9 mouse cellular contexts compared by ENCODE assay signal in the genomic region with DNA sequence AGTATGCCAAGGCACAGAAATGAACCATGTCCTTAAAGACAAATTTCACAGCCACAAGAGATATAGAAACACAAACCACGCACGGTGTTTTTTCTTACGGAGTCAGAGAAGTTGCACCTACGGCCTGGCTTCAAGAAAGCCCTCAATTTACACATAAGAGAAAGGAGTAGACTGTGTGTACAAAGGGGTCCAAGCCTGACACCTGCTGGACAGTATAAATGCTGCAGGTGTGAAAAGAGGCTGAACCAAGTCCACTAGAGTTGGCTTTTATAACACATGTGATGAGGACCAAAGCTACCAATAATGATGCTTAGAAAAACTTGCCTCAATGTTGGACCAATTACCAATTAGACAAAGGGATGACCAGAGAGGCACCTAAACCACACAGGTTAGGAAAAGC. TPM values are rescaled to one million over a fixed set of nuclear protein-coding genes. Genes with fewer than 3 reads are reported as not detected.
DNase-seq lines count a peak whose midpoint lies in the region; ATAC-seq and TF ChIP-seq lines count a peak whose summit lies in the region.
"Had no signal": no experiment of that assay in that cellular context is flagged by ENCODE, and none has a peak within 500 bp of the region (broad histone marks: within the 10 kb centered on the region; RNA-seq: fewer than 3 reads in every experiment).

No protein-coding gene starts in this region.

- DNase-seq in heart, adult 2 months: peak; percentile 34 to 39
- DNase-seq in adrenal gland, adult 2 months: peak; percentile 36
- DNase-seq in embryo, embryonic 11 days: peak; percentile 75
- DNase-seq in left cerebral cortex, adult 18-20 months (ENCODE audit: low spot score in 2 of 2): peak; percentile 48 to 56
- peak; percentile 59 to 66 for DNase-seq in spleen, adult 2 months (ENCODE audit: low read depth in 1 of 2, low spot score in 2 of 2)

- ATAC-seq in heart, embryonic 11.5 days (replicated peaks; ENCODE audit: insufficient number of reproducible peaks, low FRiP score, low TSS enrichment): no peak
- ATAC-seq in hindbrain, embryonic 15.5 days (ENCODE audit: low FRiP score, low read depth): peak; percentile 29; the same call in 1 of the 2 replicates
- ATAC-seq in midbrain, embryonic 12.5 days (ENCODE audit: low FRiP score, low read depth): no peak

- peaks cover 1% of the 10 kb centered on the region; the same call in 1 of the 2 replicates for H3K4me1 ChIP-seq in heart, adult 2 months (ENCODE audit: control insufficient read depth, insufficient read depth, low read length)
- no peaks in the 10 kb centered on the region for H3K4me1 ChIP-seq in heart, embryonic 11.5 days (ENCODE audit: control insufficient read depth, insufficient read depth, low read length)
- H3K4me1 ChIP-seq in hindbrain, embryonic 15.5 days (replicated peaks): peaks cover 34% of the 10 kb centered on the region
- peaks cover 31% of the 10 kb centered on the region for H3K4me1 ChIP-seq in midbrain, embryonic 12.5 days
- H3K4me1 ChIP-seq in spleen, adult 2 months (ENCODE audit: control insufficient read depth, insufficient read depth, insufficient read length): peaks cover 4% of the 10 kb centered on the region; the same call in 1 of the 2 replicates

- TF ChIP-seq CTCF in heart, adult 2 months (IDR thresholded peaks at IDR 0.05): peak; percentile 87
- TF ChIP-seq CTCF in spleen, adult 2 months (IDR thresholded peaks at IDR 0.05; ENCODE audit: extremely low read depth, insufficient read depth, insufficient read length, insufficient replicate concordance): peak; percentile 56; the same call in 1 of the 2 replicates

- no peak for TF ChIP-seq EP300 in heart, adult 2 months (IDR thresholded peaks at IDR 0.05; ENCODE audit: insufficient read depth, low read depth, low read length)

- no peak overlapping the region for H3K27ac ChIP-seq in heart, adult 2 months
- no peak overlapping the region for H3K27ac ChIP-seq in heart, embryonic 11.5 days (ENCODE audit: low read depth, low read length)
- H3K27ac ChIP-seq in hindbrain, embryonic 15.5 days (replicated peaks): no peak overlapping the region
- H3K27ac ChIP-seq in midbrain, embryonic 12.5 days (replicated peaks): 0 out of 2 replicates have a peak overlapping the region, but pooled peaks have one; percentile 35
- H3K27ac ChIP-seq in spleen, adult 2 months (ENCODE audit: insufficient read depth, low read length): no peak overlapping the region
- H3K27ac ChIP-seq: lung, embryonic 15.5 days had no signal

- intact Hi-C loops in heart, adult 2 months (cut with DNase I): no loop called here

- no peak overlapping the region for H3K4me3 ChIP-seq in heart, adult 2 months
- no peak overlapping the region for H3K4me3 ChIP-seq in heart, embryonic 11.5 days (ENCODE audit: low read depth, low read length)
- H3K4me3 ChIP-seq in hindbrain, embryonic 15.5 days: no peak overlapping the region
- H3K4me3 ChIP-seq in midbrain, embryonic 12.5 days: no peak overlapping the region
- no peak overlapping the region for H3K4me3 ChIP-seq in spleen, adult 2 months (ENCODE audit: extremely low read depth, insufficient read depth, insufficient read length)
- H3K4me3 ChIP-seq: lung, embryonic 15.5 days had no signal

- no peak overlapping the region for H3K9ac ChIP-seq in heart, adult 2 months (ENCODE audit: low read depth, low read length)
- H3K9ac ChIP-seq in heart, embryonic 11.5 days (ENCODE audit: low read depth, low read length): no peak overlapping the region
- H3K9ac ChIP-seq in hindbrain, embryonic 15.5 days: no peak overlapping the region
- H3K9ac ChIP-seq in midbrain, embryonic 12.5 days (replicated peaks): no peak overlapping the region
- H3K9ac ChIP-seq: lung, embryonic 15.5 days had no signal

- H3K79me2 ChIP-seq in heart, adult 2 months (replicated peaks; ENCODE audit: control insufficient read depth, insufficient read depth, low read length): no peaks in the 10 kb centered on the region

- H3K36me3 ChIP-seq in heart, adult 2 months (ENCODE audit: control insufficient read depth, insufficient read depth, low read length): no peaks in the 10 kb centered on the region
- H3K36me3 ChIP-seq in heart, embryonic 11.5 days (ENCODE audit: control insufficient read depth, insufficient read depth, low read length): no peaks in the 10 kb centered on the region
- H3K36me3 ChIP-seq in hindbrain, embryonic 15.5 days: peaks cover 14% of the 10 kb centered on the region; the same call in 1 of the 2 replicates
- H3K36me3 ChIP-seq in midbrain, embryonic 12.5 days: peaks cover 32% of the 10 kb centered on the region
- H3K36me3 ChIP-seq in spleen, adult 2 months (ENCODE audit: control insufficient read depth, insufficient read depth, low read length): 0 out of 2 replicates have a peak, but pooled peaks cover 2% of the 10 kb centered on the region

- no peak overlapping the region for H3K4me2 ChIP-seq in heart, embryonic 11.5 days
- peak overlapping the region; percentile 4; the same call in 1 of the 2 replicates for H3K4me2 ChIP-seq in hindbrain, embryonic 15.5 days
- H3K4me2 ChIP-seq in midbrain, embryonic 12.5 days (replicated peaks): peak overlapping the region; percentile 66; the same call in 1 of the 2 replicates
- H3K4me2 ChIP-seq: lung, embryonic 15.5 days had no signal

- TF ChIP-seq POLR2A in heart, adult 2 months (IDR thresholded peaks at IDR 0.05; ENCODE audit: insufficient read depth, low read depth, low read length): no peak
- TF ChIP-seq POLR2A in spleen, adult 2 months (IDR thresholded peaks at IDR 0.05; ENCODE audit: low read depth, low read length): no peak

- H3K9me3 ChIP-seq in heart, embryonic 11.5 days (replicated peaks; ENCODE audit: control insufficient read depth, low read length): no peaks in the 10 kb centered on the region
- H3K9me3 ChIP-seq in hindbrain, embryonic 15.5 days: no peaks in the 10 kb centered on the region
- no peaks in the 10 kb centered on the region for H3K9me3 ChIP-seq in midbrain, embryonic 12.5 days
- H3K9me3 ChIP-seq: lung, embryonic 15.5 days had no signal

- WGBS in heart, adult 2 months: 59% methylated on average over 4 of the region's 4 CpGs
- WGBS in heart, embryonic 11.5 days (ENCODE audit: insufficient replicate concordance): 67% methylated on average over 4 of the region's 4 CpGs
- 39% methylated on average over 4 of the region's 4 CpGs for WGBS in hindbrain, embryonic 15.5 days
- WGBS in midbrain, embryonic 12.5 days: 69% methylated on average over 4 of the region's 4 CpGs
- WGBS in spleen, adult 2 months: 24% methylated on average over 4 of the region's 4 CpGs

- no peaks in the 10 kb centered on the region for H3K27me3 ChIP-seq in heart, adult 2 months (ENCODE audit: control insufficient read depth, insufficient read depth, low read length)
- H3K27me3 ChIP-seq in heart, embryonic 11.5 days (ENCODE audit: control insufficient read depth, insufficient read depth, low read length): no peaks in the 10 kb centered on the region
- no peaks in the 10 kb centered on the region for H3K27me3 ChIP-seq in hindbrain, embryonic 15.5 days
- H3K27me3 ChIP-seq in midbrain, embryonic 12.5 days: no peaks in the 10 kb centered on the region
- H3K27me3 ChIP-seq in spleen, adult 2 months (ENCODE audit: control insufficient read depth, insufficient read depth, low read length): no peaks in the 10 kb centered on the region
- H3K27me3 ChIP-seq: lung, embryonic 15.5 days had no signal

RNA-seq across cellular contexts. Expression of a gene that starts 2.9 kb away (rescaled TPM):
- 1 to 10 TPM; 3.6 to 3.8 TPM for total RNA-seq in heart, adult 2 months (2021)
- polyA plus RNA-seq in heart, adult 2 months (2012; rRNA removed): 1.6 and 2.4 TPM in 2 replicates
- polyA plus RNA-seq in heart, embryonic 11.5 days (2014; fragmentation: Nextera tagmentation; extraction: Ambion mirVana): 16.3 and 17.8 TPM in 2 replicates
- total RNA-seq in adrenal gland, adult 2 months (2021): 1 to 10 TPM; 6.9 to 8.8 TPM
- polyA plus RNA-seq in adrenal gland, adult 2 months (2012; rRNA removed): 4.7 and 5.7 TPM in 2 replicates
- polyA plus RNA-seq in hindbrain, embryonic 15.5 days (2015; fragmentation: Nextera tagmentation; extraction: Ambion mirVana): 28.9 and 29.0 TPM in 2 replicates
- total RNA-seq in left cerebral cortex, adult 18-20 months (2021): 1 to 10 TPM; 9.3 to 9.9 TPM
- 49.6 and 54.8 TPM in 2 replicates for polyA plus RNA-seq in midbrain, embryonic 12.5 days (2016; fragmentation: Nextera tagmentation; extraction: Ambion mirVana)
- 1.9 and 2.5 TPM in 2 replicates for polyA plus RNA-seq in spleen, adult 2 months (2012; rRNA removed)

RNA-seq across cellular contexts. Expression of a gene that starts 34.7 kb away (rescaled TPM):
- 1 to 10 TPM; 2.3 to 3.5 TPM for total RNA-seq in heart, adult 2 months (2021)
- 2.4 and 2.8 TPM in 2 replicates for polyA plus RNA-seq in heart, adult 2 months (2012; rRNA removed)
- polyA plus RNA-seq in heart, embryonic 11.5 days (2014; fragmentation: Nextera tagmentation; extraction: Ambion mirVana): 47.2 and 52.8 TPM in 2 replicates
- total RNA-seq in adrenal gland, adult 2 months (2021): 100 to 1,000 TPM in 1 of 2 experiments, 10 to 100 TPM in 1; 33.2 to 130 TPM
- polyA plus RNA-seq in adrenal gland, adult 2 months (2012; rRNA removed): 7.1 and 7.6 TPM in 2 replicates
- polyA plus RNA-seq in hindbrain, embryonic 15.5 days (2015; fragmentation: Nextera tagmentation; extraction: Ambion mirVana): 85.4 and 104 TPM in 2 replicates
- 100 to 1,000 TPM in 1 of 2 experiments, 10 to 100 TPM in 1; 96.4 to 113 TPM for total RNA-seq in left cerebral cortex, adult 18-20 months (2021)
- polyA plus RNA-seq in midbrain, embryonic 12.5 days (2016; fragmentation: Nextera tagmentation; extraction: Ambion mirVana): 99.6 and 120 TPM in 2 replicates
- polyA plus RNA-seq in spleen, adult 2 months (2012; rRNA removed): 5.4 TPM in 2 replicates
